Mouse (Mus musculus): Measurements from ENCODE around the gene Rsph3b. TPM values are rescaled to one million over a fixed set of nuclear protein-coding genes. Genes with fewer than 3 reads are reported as not detected.
"Not testable (repeated sequence)": the region's sequence is repeated elsewhere in the genome, so short reads cannot be mapped to it uniquely, and the experiment has no call there.

Rsph3b gene
- total RNA-seq, 4 experiments from 2014 or later = 27.0 to 29.7 (median 28.7) TPM

- DNase-seq (ENCODE audit: low spot score in 2 of 2) = not testable (repeated sequence)
These were observed 11.2 kb upstream of the Rsph3b start for GRCm38 (mm10) chr17:6959543-6960259.

- DNase-seq (ENCODE audit: low spot score in 2 of 2) = not testable (repeated sequence)
These were observed 10.4 kb upstream of the Rsph3b start for GRCm38 (mm10) chr17:6958881-6959280.

- not testable (repeated sequence) for DNase-seq (ENCODE audit: low spot score in 2 of 2)
These were observed 317 bp upstream of the Rsph3b start for GRCm38 (mm10) chr17:6948769-6949228.

GRCm38 (mm10) chr17:6947637-6947983, 872 bp downstream of the Rsph3b start:
- not testable (repeated sequence) for DNase-seq (ENCODE audit: low spot score in 2 of 2)

GRCm38 (mm10) chr17:6942560-6942959, 5.9 kb downstream of the Rsph3b start:
- not testable (repeated sequence) for DNase-seq (ENCODE audit: low spot score in 2 of 2)

GRCm38 (mm10) chr17:6931625-6932024, 16.9 kb downstream of the Rsph3b start:
- not testable (repeated sequence) for DNase-seq (ENCODE audit: low spot score in 2 of 2)

GRCm38 (mm10) chr17:6920351-6920894, 28.1 kb downstream of the Rsph3b start:
- DNase-seq (ENCODE audit: low spot score in 2 of 2) = not testable (repeated sequence)

- DNase-seq (ENCODE audit: low spot score in 2 of 2) = not testable (repeated sequence)
These were observed 29.1 kb downstream of the Rsph3b start for GRCm38 (mm10) chr17:6919388-6919787.

- DNase-seq (ENCODE audit: low spot score in 2 of 2) = not testable (repeated sequence)
These were observed 33.2 kb downstream of the Rsph3b start for GRCm38 (mm10) chr17:6915282-6915681.

- not testable (repeated sequence) for DNase-seq (ENCODE audit: low spot score in 2 of 2)
These were observed 34.4 kb downstream of the Rsph3b start for GRCm38 (mm10) chr17:6914066-6914465.

- DNase-seq (ENCODE audit: low spot score in 2 of 2) = not testable (repeated sequence)
These were observed 48.1 kb downstream of the Rsph3b start for GRCm38 (mm10) chr17:6900361-6900760.

- DNase-seq (ENCODE audit: low spot score in 2 of 2) = not testable (repeated sequence)
These were observed 50.4 kb downstream of the Rsph3b start for GRCm38 (mm10) chr17:6897996-6898562.

- DNase-seq (ENCODE audit: low spot score in 2 of 2) = no peak
These were observed 51.7 kb downstream of the Rsph3b start for GRCm38 (mm10) chr17:6896756-6897155.

GRCm38 (mm10) chr17:6893332-6893731, 55.1 kb downstream of the Rsph3b start:
- DNase-seq (ENCODE audit: low spot score in 2 of 2) = no peak

GRCm38 (mm10) chr17:6891966-6892934, 56.2 kb downstream of the Rsph3b start:
- no peak for DNase-seq (ENCODE audit: low spot score in 2 of 2)

GRCm38 (mm10) chr17:6886445-6886844, 62.0 kb downstream of the Rsph3b start:
- DNase-seq (ENCODE audit: low spot score in 2 of 2) = no peak

GRCm38 (mm10) chr17:6884531-6884930, 64.0 kb downstream of the Rsph3b start:
- no peak for DNase-seq (ENCODE audit: low spot score in 2 of 2)

GRCm38 (mm10) chr17:6881306-6881705, 67.2 kb downstream of the Rsph3b start:
- no peak for DNase-seq (ENCODE audit: low spot score in 2 of 2)

GRCm38 (mm10) chr17:6871421-6871820, 77.1 kb downstream of the Rsph3b start:
- no peak for DNase-seq (ENCODE audit: low spot score in 2 of 2)

- DNase-seq (ENCODE audit: low spot score in 2 of 2) = no peak
These were observed 79.7 kb downstream of the Rsph3b start for GRCm38 (mm10) chr17:6868810-6869209.

GRCm38 (mm10) chr17:6867740-6868139, 80.7 kb downstream of the Rsph3b start:
- no peak for DNase-seq (ENCODE audit: low spot score in 2 of 2)
